Mouse (Mus musculus) forebrain, embryonic 16.5 days (tissue): ENCODE measurements at regions not wholly inside any gene's neighbourhood (a gene's known extent, or its start where the extent isn't known, plus 50 kb on each side); places are given as distances from the start of the nearest gene placed in this dataset.
A peak's percentile ranks its signal among the peaks of the same experiment; 100 is the strongest.

Experiments used
- ATAC-seq: fragments of 200-750 bp; cut with Nextera tagmentation; 2 replicates; pipeline ENCODE4 v1.8.0; 2017; ENCODE audit warnings: mild to moderate bottlenecking, moderate library complexity
- H3K27ac ChIP-seq: fragments of 300-500 bp; sonication (generic); 2 replicates; pipeline ENCODE4 v1.5.1; 2014; ENCODE audit warnings: low read length, control low read depth
- H3K27me3 ChIP-seq: fragments of 300-500 bp; sonication (generic); replicated peaks from 2 replicates; pipeline ENCODE4 v1.6.1; 2014; ENCODE audit warnings: low read length; ENCODE audit not compliant: control insufficient read depth, insufficient read depth
- H3K36me3 ChIP-seq: fragments of 300-500 bp; sonication (generic); 2 replicates; pipeline ENCODE4 v1.6.1; 2014; ENCODE audit not compliant: control insufficient read depth, insufficient read depth
- H3K4me1 ChIP-seq: fragments of 300-500 bp; sonication (generic); replicated peaks from 2 replicates; pipeline ENCODE4 v1.6.1; 2014; ENCODE audit warnings: low read length; ENCODE audit not compliant: control insufficient read depth, insufficient read depth
- H3K4me2 ChIP-seq: fragments of 300-500 bp; sonication (generic); 2 replicates; pipeline ENCODE4 v1.6.1; 2014; ENCODE audit warnings: mild to moderate bottlenecking, low read length, control low read depth
- H3K4me3 ChIP-seq: fragments of 300-500 bp; sonication (generic); replicated peaks from 2 replicates; pipeline ENCODE4 v1.5.1; 2014; ENCODE audit warnings: mild to moderate bottlenecking, low read length, control low read depth
- H3K9ac ChIP-seq: fragments of 300-500 bp; sonication (generic); replicated peaks from 2 replicates; pipeline ENCODE4 v1.6.1; 2014; ENCODE audit warnings: low read depth, low read length, control low read depth
- H3K9me3 ChIP-seq: fragments of 300-500 bp; sonication (generic); 2 replicates; pipeline ENCODE4 v1.6.1; 2016; ENCODE audit warnings: low read length; ENCODE audit not compliant: control insufficient read depth
- WGBS: fragments of 180-500 bp; shearing (Covaris S2); extraction: QIAGEN DNeasy Blood & Tissue Kit; methylation state at CpG from one replicate; pipeline ENCODE4 v1.1.7; 2014; 5-methylcytosine and 5-hydroxymethylcytosine counted together

- Histone ChIP-seq H3K27me3 (no peaks in the 10 kb centered on the region), H3K9me3 (no peaks in the 10 kb centered on the region), H3K4me2 (no peak overlapping the region), H3K9ac (no peak overlapping the region), H3K36me3 (no peaks in the 10 kb centered on the region), H3K4me3 (no peak overlapping the region), H3K27ac (no peak overlapping the region), H3K4me1 (peaks cover 12% of the 10 kb centered on the region; the same call in 1 of the 2 replicates)
- no peak for ATAC-seq
- 91% methylated on average over 13 of the region's 13 CpGs for WGBS
These were observed 115.5 kb upstream of the Adgrl2 start for GRCm38 (mm10) chr3:149105709-149106450.

- WGBS, result 96% methylated on average over 4 of the region's 4 CpGs
- peaks cover 12% of the 10 kb centered on the region; the same call in 1 of the 2 replicates for H3K4me1 ChIP-seq
These were observed 114.8 kb upstream of the Adgrl2 start for GRCm38 (mm10) chr3:149105181-149105580.

GRCm38 (mm10) chr3:149104080-149104479, 113.7 kb upstream of the Adgrl2 start:
- Histone ChIP-seq H3K4me3 (no peak overlapping the region), H3K9ac (no peak overlapping the region), H3K4me1 (peaks cover 12% of the 10 kb centered on the region; the same call in 1 of the 2 replicates), H3K27ac (no peak overlapping the region), H3K9me3 (no peaks in the 10 kb centered on the region), H3K4me2 (no peak overlapping the region), H3K36me3 (no peaks in the 10 kb centered on the region), H3K27me3 (no peaks in the 10 kb centered on the region)
- ATAC-seq, result no peak
- WGBS, result 82% methylated on average over 6 of the region's 6 CpGs

More at GRCm38 (mm10) chr3:149105181-149105580, 114.8 kb upstream of the Adgrl2 start:
- no peak overlapping the region for H3K27ac ChIP-seq
- no peak for ATAC-seq
- H3K9me3 ChIP-seq, result no peaks in the 10 kb centered on the region
- no peak overlapping the region for H3K4me3 ChIP-seq
- H3K36me3 ChIP-seq, result no peaks in the 10 kb centered on the region
- no peaks in the 10 kb centered on the region for H3K27me3 ChIP-seq
- no peak overlapping the region for H3K4me2 ChIP-seq
- no peak overlapping the region for H3K9ac ChIP-seq

- H3K9ac ChIP-seq, result no peak overlapping the region
- no peak overlapping the region for H3K4me2 ChIP-seq
- H3K36me3 ChIP-seq, result no peaks in the 10 kb centered on the region
- no peak overlapping the region for H3K27ac ChIP-seq
- ATAC-seq, result no peak; the same call in 1 of the 2 replicates
- H3K4me3 ChIP-seq, result no peak overlapping the region
- 86% methylated on average over 3 of the region's 3 CpGs for WGBS
- H3K27me3 ChIP-seq, result no peaks in the 10 kb centered on the region
- no peaks in the 10 kb centered on the region for H3K9me3 ChIP-seq
- H3K4me1 ChIP-seq, result peaks cover 12% of the 10 kb centered on the region; the same call in 1 of the 2 replicates
These were observed 113.1 kb upstream of the Adgrl2 start for GRCm38 (mm10) chr3:149103469-149103868.

- H3K4me3 ChIP-seq, result no peak overlapping the region
- H3K4me1 ChIP-seq, result peaks cover 12% of the 10 kb centered on the region; the same call in 1 of the 2 replicates
- no peaks in the 10 kb centered on the region for H3K27me3 ChIP-seq
- H3K9ac ChIP-seq, result no peak overlapping the region
- no peaks in the 10 kb centered on the region for H3K36me3 ChIP-seq
- H3K27ac ChIP-seq, result no peak overlapping the region
- ATAC-seq, result peak; percentile 74
- no peak overlapping the region for H3K4me2 ChIP-seq
- H3K9me3 ChIP-seq, result no peaks in the 10 kb centered on the region
- 13% methylated on average over 8 of the region's 8 CpGs for WGBS
These were observed 112.5 kb upstream of the Adgrl2 start for GRCm38 (mm10) chr3:149102846-149103245.

- Histone ChIP-seq H3K27ac (no peak overlapping the region; the same call in 1 of the 2 replicates), H3K27me3 (no peaks in the 10 kb centered on the region), H3K4me3 (no peak overlapping the region), H3K4me2 (no peak overlapping the region), H3K36me3 (no peaks in the 10 kb centered on the region), H3K4me1 (peaks cover 12% of the 10 kb centered on the region; the same call in 1 of the 2 replicates), H3K9me3 (no peaks in the 10 kb centered on the region), H3K9ac (no peak overlapping the region)
- no peak for ATAC-seq
- 62% methylated on average over 10 of the region's 10 CpGs for WGBS
These were observed 111.4 kb upstream of the Adgrl2 start for GRCm38 (mm10) chr3:149101785-149102184.

GRCm38 (mm10) chr3:149098764-149099163, 108.4 kb upstream of the Adgrl2 start:
- H3K27ac ChIP-seq, result no peak overlapping the region
- H3K4me2 ChIP-seq, result no peak overlapping the region
- no peak overlapping the region for H3K4me3 ChIP-seq
- no peak for ATAC-seq
- H3K9ac ChIP-seq, result no peak overlapping the region
- WGBS, result 80% methylated on average over 4 of the region's 4 CpGs
- peaks cover 12% of the 10 kb centered on the region; the same call in 1 of the 2 replicates for H3K4me1 ChIP-seq
- H3K9me3 ChIP-seq, result no peaks in the 10 kb centered on the region
- no peaks in the 10 kb centered on the region for H3K36me3 ChIP-seq
- H3K27me3 ChIP-seq, result no peaks in the 10 kb centered on the region

- Histone ChIP-seq H3K4me1 (peaks cover 13% of the 10 kb centered on the region; the same call in 1 of the 2 replicates), H3K27me3 (no peaks in the 10 kb centered on the region), H3K4me2 (no peak overlapping the region), H3K27ac (no peak overlapping the region), H3K9me3 (no peaks in the 10 kb centered on the region), H3K9ac (no peak overlapping the region), H3K4me3 (no peak overlapping the region), H3K36me3 (no peaks in the 10 kb centered on the region)
- WGBS, result 87% methylated on average over 4 of the region's 4 CpGs
- ATAC-seq, result no peak
These were observed 106.7 kb upstream of the Adgrl2 start for GRCm38 (mm10) chr3:149097026-149097425.

- WGBS, result 5% methylated on average over 5 of the region's 5 CpGs
- Histone ChIP-seq H3K4me2 (peak overlapping the region; percentile 4), H3K27me3 (0 out of 2 replicates have a peak, but pooled peaks cover 2% of the 10 kb centered on the region), H3K9ac (no peak overlapping the region), H3K9me3 (no peaks in the 10 kb centered on the region), H3K36me3 (no peaks in the 10 kb centered on the region), H3K4me3 (no peak overlapping the region), H3K4me1 (peaks cover 21% of the 10 kb centered on the region), H3K27ac (no peak overlapping the region)
- ATAC-seq, result no peak
These were observed 102.3 kb upstream of the Adgrl2 start for GRCm38 (mm10) chr3:149092649-149093048.
